ENCODE assay signal across 8 mouse cellular contexts in the genomic region with DNA sequence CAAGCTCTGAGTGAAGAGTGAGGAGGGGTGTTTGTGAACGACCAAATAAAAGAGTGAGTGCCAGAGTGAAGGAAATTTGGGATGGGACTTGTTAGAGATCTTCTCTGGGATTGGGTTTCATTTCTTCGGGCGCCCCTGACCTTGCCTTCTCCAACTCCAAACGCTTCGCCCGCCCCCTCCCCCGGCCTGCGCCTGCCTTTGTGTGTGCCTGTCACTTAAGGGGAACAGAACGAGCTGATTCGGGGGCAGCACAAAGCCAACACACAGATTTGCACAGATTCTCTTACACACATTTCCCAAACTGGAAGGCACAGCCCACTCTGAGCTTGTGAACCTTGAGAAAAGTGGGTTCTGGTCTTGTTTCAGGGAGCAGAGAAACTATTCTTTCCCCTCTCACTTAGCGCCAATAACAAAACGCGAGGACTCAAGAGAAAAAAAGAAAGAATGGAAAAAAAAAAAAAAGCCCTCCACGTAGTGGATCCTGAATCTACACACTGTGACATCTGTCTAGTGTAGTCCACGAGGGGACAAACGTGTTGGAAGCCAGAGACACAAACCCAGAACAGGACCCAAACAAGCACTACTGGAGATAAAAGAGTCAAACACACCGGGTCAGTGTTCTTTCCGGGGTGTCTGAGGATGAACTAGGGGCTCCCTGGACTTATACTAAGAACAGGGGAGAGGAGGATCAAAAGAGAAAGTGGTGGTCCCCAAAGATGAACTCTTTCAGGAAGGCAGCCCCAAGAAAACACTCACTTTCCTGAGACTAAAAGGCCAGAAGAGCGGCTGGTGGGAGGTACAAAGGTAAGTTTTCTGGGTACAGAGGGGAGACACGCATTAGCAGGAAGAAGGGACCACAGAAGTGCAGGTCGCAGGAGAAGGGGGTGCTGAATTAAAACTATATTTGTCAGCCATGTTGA. TPM values are rescaled to one million over a fixed set of nuclear protein-coding genes. Genes with fewer than 3 reads are reported as not detected.
DNase-seq lines count a peak whose midpoint lies in the region; TF ChIP-seq lines count a peak whose summit lies in the region.

No protein-coding gene starts in this region.

- peak overlapping the region; percentile 79 for H3K4me2 ChIP-seq in CH12.LX (ENCODE audit: insufficient read depth, low read depth, poor library complexity, severe bottlenecking)

- H3K27ac ChIP-seq in CH12.LX (ENCODE audit: insufficient read depth, low read depth), result peak overlapping the region; percentile 69
- peak overlapping the region; percentile 94 for H3K27ac ChIP-seq in embryonic facial prominence, embryonic 10.5 days (replicated peaks)

- TF ChIP-seq EP300 in CH12.LX (IDR thresholded peaks at IDR 0.05; ENCODE audit: low read length), result no peak

- intact Hi-C loops in heart, postnatal 36 days (cut with DNase I), result loop anchor here (2.0 to 10.0 kb wide), 5 partner anchors 59 to 1671 kb away; partner anchors contain the start of genes Cenpe and Ppa2

- no peaks in the 10 kb centered on the region for H3K27me3 ChIP-seq in CH12.LX (replicated peaks)
- H3K27me3 ChIP-seq in embryonic facial prominence, embryonic 10.5 days (replicated peaks; ENCODE audit: low read depth, poor library complexity, severe bottlenecking), result 0 out of 2 replicates have a peak, but pooled peaks cover 5% of the 10 kb centered on the region

- peak; percentile 67 for DNase-seq in CH12.LX (ENCODE audit: extremely low read depth)
- DNase-seq in adrenal gland, adult 2 months, result peak; percentile 71
- DNase-seq in embryonic facial prominence, embryonic 10.5 days (ENCODE audit: low spot score), result peak; percentile 83
- DNase-seq in heart, postnatal 36 days, result peak; percentile 28 to 44
- DNase-seq in layer of hippocampus, postnatal 10 days (ENCODE audit: low spot score in 2 of 2), result peak; percentile 42 to 55
- DNase-seq in lung, postnatal 10 days, result peak; percentile 50
- DNase-seq in retina, postnatal 1 day, result peak; percentile 60
- no peak for DNase-seq in natural killer cell, adult 2 months (ENCODE audit: low spot score in 2 of 2)

- peak overlapping the region; percentile 98 for H3K9ac ChIP-seq in CH12.LX (ENCODE audit: insufficient read depth, low read depth)

- peak overlapping the region; percentile 64 to 89 (median 70) for H3K4me3 ChIP-seq in CH12.LX (replicated peaks in 1 of 3; ENCODE audit: low read depth in 2 of 3, low read length in 2 of 3, poor library complexity in 1 of 3)
- peak overlapping the region; percentile 90 for H3K4me3 ChIP-seq in embryonic facial prominence, embryonic 10.5 days

- peaks cover 4 to 15% of the 10 kb centered on the region in 2 experiments for H3K36me3 ChIP-seq in CH12.LX (replicated peaks in 1 of 2; ENCODE audit: control insufficient read depth in 1 of 2, insufficient read depth in 1 of 2, low read length in 1 of 2)
- peaks cover 5% of the 10 kb centered on the region for H3K36me3 ChIP-seq in embryonic facial prominence, embryonic 10.5 days (replicated peaks)

- WGBS in embryonic facial prominence, embryonic 10.5 days, result under 1% methylated on average over 21 of the region's 21 CpGs

- H3K9me3 ChIP-seq in CH12.LX (replicated peaks; ENCODE audit: low read length), result peaks cover 3% of the 10 kb centered on the region
- 0 out of 2 replicates have a peak, but pooled peaks cover 3% of the 10 kb centered on the region for H3K9me3 ChIP-seq in embryonic facial prominence, embryonic 10.5 days

- in situ Hi-C loops in CH12.LX (cut with MboI; ENCODE audit: low pct_ligation_motif_present, low pct_unique_long_range_greater_than_20kb, low sequenced_read_pairs), result no loop called here

- dilution Hi-C loops in CH12.LX (cut with MboI; ENCODE audit: extremely low pct_ligation_motif_present, extremely low pct_unique_long_range_greater_than_20kb, low sequenced_read_pairs), result no loop called here

- peaks cover 52% of the 10 kb centered on the region for H3K79me2 ChIP-seq in CH12.LX (replicated peaks; ENCODE audit: control insufficient read depth, extremely low read depth, insufficient read depth, poor library complexity, severe bottlenecking)

- no peak; the same call in none of the 2 replicates for TF ChIP-seq RAD21 in CH12.LX (IDR thresholded peaks at IDR 0.05; ENCODE audit: low read depth, low read length)

- H3K4me1 ChIP-seq in CH12.LX (ENCODE audit: control insufficient read depth in 1 of 2, insufficient read depth in 2 of 2), result peaks cover 12 to 53% of the 10 kb centered on the region in 2 experiments
- H3K4me1 ChIP-seq in embryonic facial prominence, embryonic 10.5 days, result peaks cover 16% of the 10 kb centered on the region; the same call in 1 of the 2 replicates

- no peak; the same call in 1 of the 2 replicates for TF ChIP-seq POLR2A in CH12.LX (IDR thresholded peaks at IDR 0.05; ENCODE audit: low read depth, low read length)

- no peak for TF ChIP-seq CTCF in CH12.LX (conservative IDR thresholded peaks at IDR 0.05 in 1 of 2, IDR thresholded peaks at IDR 0.05 in 1 of 2; ENCODE audit: low read depth in 2 of 2, low read length in 2 of 2)

TF ChIP-seq in CH12.LX, 34 proteins besides CTCF, POLR2A, EP300 and RAD21:
- TF ChIP-seq USF2 (conservative IDR thresholded peaks at IDR 0.05; ENCODE audit: low read depth, low read length) (no peak), E2F4 (IDR thresholded peaks at IDR 0.05; ENCODE audit: insufficient replicate concordance, low read depth, low read length) (no peak), MAFK (IDR thresholded peaks at IDR 0.05; ENCODE audit: insufficient replicate concordance, low read length) (peak; percentile 17; the same call in 1 of the 2 replicates), TCF12 (IDR thresholded peaks at IDR 0.05; ENCODE audit: low read depth, low read length) (peak; percentile 71), PAX5 (IDR thresholded peaks at IDR 0.05; ENCODE audit: low read length) (no peak), CHD1 (IDR thresholded peaks at IDR 0.05; ENCODE audit: low read depth, low read length) (peak; percentile 96), POLR2AphosphoS2 (IDR thresholded peaks at IDR 0.05; ENCODE audit: low read depth, low read length) (no peak), MAX (IDR thresholded peaks at IDR 0.05; ENCODE audit: low read length) (peak; percentile 23; the same call in 1 of the 2 replicates), NELFE (IDR thresholded peaks at IDR 0.05; ENCODE audit: low read depth, low read length) (no peak), MEF2A (IDR thresholded peaks at IDR 0.05; ENCODE audit: borderline replicate concordance, low read depth, low read length) (0 out of 2 replicates have a peak, but pooled peaks have one; percentile 37), ZKSCAN1 (IDR thresholded peaks at IDR 0.05; ENCODE audit: borderline replicate concordance, low read depth, low read length) (no peak), HCFC1 (IDR thresholded peaks at IDR 0.05; ENCODE audit: low read depth, low read length) (peak; percentile 38; the same call in 1 of the 2 replicates), ELF1 (IDR thresholded peaks at IDR 0.05; ENCODE audit: low read depth, low read length) (peak; percentile 47; the same call in 1 of the 2 replicates), TBP (conservative IDR thresholded peaks at IDR 0.05; ENCODE audit: low read depth, low read length) (no peak), SIN3A (IDR thresholded peaks at IDR 0.05; ENCODE audit: low read length) (peak; percentile 86), USF1 (IDR thresholded peaks at IDR 0.05; ENCODE audit: low read depth, low read length) (no peak), BHLHE40 (IDR thresholded peaks at IDR 0.05; ENCODE audit: low read depth, low read length) (peak; percentile 48; the same call in 1 of the 2 replicates), MAZ (IDR thresholded peaks at IDR 0.05; ENCODE audit: low read depth, low read length) (peak; percentile 18; the same call in 1 of the 2 replicates), RCOR1 (conservative IDR thresholded peaks at IDR 0.05; ENCODE audit: low read depth, low read length) (no peak), MXI1 (IDR thresholded peaks at IDR 0.05; ENCODE audit: low read depth, low read length) (peak; percentile 79; the same call in 1 of the 2 replicates), JUN (IDR thresholded peaks at IDR 0.05; ENCODE audit: insufficient read depth, low read depth, low read length) (0 out of 2 replicates have a peak, but pooled peaks have one; percentile 3), UBTF (IDR thresholded peaks at IDR 0.05; ENCODE audit: low read depth, low read length) (peak; percentile 45), ZNF384 (IDR thresholded peaks at IDR 0.05; ENCODE audit: low read depth, low read length) (peak; percentile 87), NRF1 (IDR thresholded peaks at IDR 0.05; ENCODE audit: low read depth, low read length) (peak; percentile 38; the same call in 1 of the 2 replicates), GABPA (IDR thresholded peaks at IDR 0.05; ENCODE audit: insufficient replicate concordance, low read depth, low read length) (no peak), JUND (conservative IDR thresholded peaks at IDR 0.05; ENCODE audit: low read depth, low read length) (no peak), ZMIZ1 (IDR thresholded peaks at IDR 0.05; ENCODE audit: low read depth, low read length) (no peak), CHD2 (IDR thresholded peaks at IDR 0.05; ENCODE audit: low read length) (peak; percentile 62; the same call in 1 of the 2 replicates), KAT2A (IDR thresholded peaks at IDR 0.05; ENCODE audit: insufficient replicate concordance, low read length) (0 out of 2 replicates have a peak, but pooled peaks have one; percentile 25), ZC3H11A (IDR thresholded peaks at IDR 0.05; ENCODE audit: low read depth, low read length) (no peak), IRF4 (IDR thresholded peaks at IDR 0.05; ENCODE audit: low read depth, low read length) (peak; percentile 55; the same call in 1 of the 2 replicates), ETS1 (conservative IDR thresholded peaks at IDR 0.05; ENCODE audit: low read depth, low read length) (peak; percentile 19), MYC (IDR thresholded peaks at IDR 0.05; ENCODE audit: low read depth, low read length) (peak; percentile 38; the same call in 1 of the 2 replicates), SMC3 (IDR thresholded peaks at IDR 0.05; ENCODE audit: low read depth, low read length) (peak; percentile 12; the same call in 1 of the 2 replicates)

RNA-seq across cellular contexts. Expression of gene Tet2, which starts 1.6 kb away (rescaled TPM):
- total RNA-seq in CH12.LX (2012; rRNA removed) (59.1 and 78.5 TPM in 2 replicates), CH12.LX (2014; rRNA removed) (49.7 and 51.3 TPM in 2 replicates)
- polyA plus RNA-seq in CH12.LX (2012; ENCODE audit: insufficient read length, low read depth), result 38.5 and 39.6 TPM in 2 replicates
- 10 to 100 TPM; 28.4 to 35.9 TPM for total RNA-seq in adrenal gland, adult 2 months (2021)
- polyA plus RNA-seq in adrenal gland, adult 2 months (2012; rRNA removed), result 9.4 and 10.5 TPM in 2 replicates
- polyA plus RNA-seq in embryonic facial prominence, embryonic 10.5 days (2016; fragmentation: Nextera tagmentation; extraction: Ambion mirVana), result 18.5 and 19.0 TPM in 2 replicates
- 10 to 100 TPM; 17.0 to 22.7 TPM for total RNA-seq in heart, postnatal 36 days (2021)
- 10 to 100 TPM; 56.6 to 63.4 TPM for total RNA-seq in layer of hippocampus, postnatal 10 days (2021)

Comparison
In these comparisons a context has a peak if more than half of its experiments do, and no peak if none do; other contexts are left out.
1. DNase-seq: peak in CH12.LX (single experiment), adrenal gland, adult 2 months (single experiment), embryonic facial prominence, embryonic 10.5 days (single experiment), heart, postnatal 36 days (2 of 2), layer of hippocampus, postnatal 10 days (2 of 2), lung, postnatal 10 days (single experiment) and retina, postnatal 1 day (single experiment); none in natural killer cell, adult 2 months (0 of 2).